Mouse (Mus musculus) midbrain, embryonic 13.5 days (tissue): Measurements from ENCODE around the gene Grin2b. TPM values are rescaled to one million over a fixed set of nuclear protein-coding genes. Genes with fewer than 3 reads are reported as not detected.

Experiments
- ATAC-seq: fragments of 200-750 bp; cut with Nextera tagmentation; 2 replicates; pipeline ENCODE4 v1.8.0; 2017; ENCODE audit warnings: mild to moderate bottlenecking, moderate TSS enrichment, moderate library complexity
- H3K27ac ChIP-seq: fragments of 300-500 bp; sonication (generic); 2 replicates; pipeline ENCODE4 v1.5.1; 2015; ENCODE audit warnings: inconsistent platforms, mild to moderate bottlenecking, moderate library complexity
- H3K27me3 ChIP-seq: fragments of 300-500 bp; sonication (generic); 2 replicates; pipeline ENCODE4 v1.6.1; 2015; ENCODE audit warnings: mild to moderate bottlenecking, inconsistent platforms
- H3K36me3 ChIP-seq: fragments of 300-500 bp; sonication (generic); 2 replicates; pipeline ENCODE4 v1.6.1; 2015; ENCODE audit warnings: mild to moderate bottlenecking, inconsistent platforms
- H3K4me1 ChIP-seq: fragments of 300-500 bp; sonication (generic); replicated peaks from 2 replicates; pipeline ENCODE4 v1.6.1; 2015; ENCODE audit warnings: inconsistent platforms
- H3K4me2 ChIP-seq: fragments of 300-500 bp; sonication (generic); replicated peaks from 2 replicates; pipeline ENCODE4 v1.6.1; 2015; ENCODE audit warnings: moderate library complexity, mild to moderate bottlenecking, inconsistent platforms
- H3K4me3 ChIP-seq: fragments of 300-500 bp; sonication (generic); replicated peaks from 2 replicates; pipeline ENCODE4 v1.5.1; 2015; ENCODE audit warnings: mild to moderate bottlenecking, inconsistent platforms
- H3K9ac ChIP-seq: fragments of 300-500 bp; sonication (generic); replicated peaks from 2 replicates; pipeline ENCODE4 v1.6.1; 2015; ENCODE audit warnings: mild to moderate bottlenecking, inconsistent platforms
- H3K9me3 ChIP-seq: fragments of 300-500 bp; sonication (generic); 2 replicates; pipeline ENCODE4 v1.6.1; 2016; ENCODE audit warnings: mild to moderate bottlenecking, inconsistent platforms
- WGBS: fragments of 180-500 bp; shearing (Covaris S2); methylation state at CpG from one replicate; pipeline ENCODE4 v1.1.7; 2015; 5-methylcytosine and 5-hydroxymethylcytosine counted together
- polyA plus RNA-seq: library from polyadenylated mRNA; unstranded; fragments of >200 nt; fragmentation: Nextera tagmentation; extraction: Ambion mirVana; gene quantifications from 2 replicates; pipeline ENCODE4 v1.2.1, GENCODE M21; 2015

The Grin2b gene
- polyA plus RNA-seq, 1 experiment from 2014 or later: 43.2 TPM

- ATAC-seq: peak; percentile 48; the same call in 1 of the 2 replicates
- Histone ChIP-seq H3K27ac (no peak overlapping the region), H3K4me1 (peaks cover 24% of the 10 kb centered on the region), H3K9ac (no peak overlapping the region), H3K27me3 (no peaks in the 10 kb centered on the region), H3K4me2 (peak overlapping the region; percentile 6; the same call in 1 of the 2 replicates), H3K36me3 (no peaks in the 10 kb centered on the region; the same call in 1 of the 2 replicates), H3K9me3 (no peaks in the 10 kb centered on the region), H3K4me3 (no peak overlapping the region)
- WGBS: 61% methylated on average over 11 of the region's 11 CpGs
Observed at GRCm38 (mm10) chr6:136162090-136162489, 11.2 kb downstream of the Grin2b start.

GRCm38 (mm10) chr6:136153444-136153843 is 19.9 kb downstream of the Grin2b start:
- 0 out of 2 replicates have a peak, but pooled peaks cover 8% of the 10 kb centered on the region for H3K36me3 ChIP-seq
- H3K4me1 ChIP-seq: peaks cover 9% of the 10 kb centered on the region; the same call in 1 of the 2 replicates
- no peak overlapping the region for H3K4me2 ChIP-seq
- H3K4me3 ChIP-seq: no peak overlapping the region
- no peak overlapping the region for H3K27ac ChIP-seq
- 66% methylated on average over 9 of the region's 9 CpGs for WGBS
- ATAC-seq: no peak
- H3K27me3 ChIP-seq: no peaks in the 10 kb centered on the region
- no peak overlapping the region for H3K9ac ChIP-seq
- H3K9me3 ChIP-seq: no peaks in the 10 kb centered on the region

GRCm38 (mm10) chr6:136150064-136150463 is 23.2 kb downstream of the Grin2b start:
- Histone ChIP-seq H3K27ac (no peak overlapping the region), H3K27me3 (no peaks in the 10 kb centered on the region), H3K9me3 (no peaks in the 10 kb centered on the region), H3K4me1 (peaks cover 9% of the 10 kb centered on the region; the same call in 1 of the 2 replicates), H3K36me3 (0 out of 2 replicates have a peak, but pooled peaks cover 8% of the 10 kb centered on the region), H3K9ac (no peak overlapping the region), H3K4me2 (no peak overlapping the region), H3K4me3 (no peak overlapping the region)
- ATAC-seq: peak; percentile 43; the same call in 1 of the 2 replicates
- 40% methylated on average over 5 of the region's 6 CpGs for WGBS

- Histone ChIP-seq H3K9me3 (no peaks in the 10 kb centered on the region), H3K9ac (no peak overlapping the region), H3K36me3 (no peaks in the 10 kb centered on the region), H3K27me3 (no peaks in the 10 kb centered on the region), H3K27ac (no peak overlapping the region), H3K4me3 (no peak overlapping the region), H3K4me2 (no peak overlapping the region), H3K4me1 (no peaks in the 10 kb centered on the region)
- no peak for ATAC-seq
- WGBS: 94% methylated on average over 6 of the region's 6 CpGs
Observed at GRCm38 (mm10) chr6:136139967-136140366, 33.3 kb downstream of the Grin2b start.

- Histone ChIP-seq H3K36me3 (no peaks in the 10 kb centered on the region), H3K4me1 (0 out of 2 replicates have a peak, but pooled peaks cover 3% of the 10 kb centered on the region), H3K9me3 (no peaks in the 10 kb centered on the region), H3K4me2 (no peak overlapping the region), H3K4me3 (no peak overlapping the region), H3K27me3 (no peaks in the 10 kb centered on the region), H3K9ac (no peak overlapping the region), H3K27ac (no peak overlapping the region)
- 28% methylated on average over 10 of the region's 10 CpGs for WGBS
- peak; percentile 43; the same call in 1 of the 2 replicates for ATAC-seq
Observed at GRCm38 (mm10) chr6:136130456-136130855, 42.9 kb downstream of the Grin2b start.

- Histone ChIP-seq H3K4me2 (no peak overlapping the region), H3K4me3 (no peak overlapping the region), H3K27ac (no peak overlapping the region), H3K9ac (no peak overlapping the region), H3K4me1 (no peaks in the 10 kb centered on the region), H3K36me3 (no peaks in the 10 kb centered on the region), H3K9me3 (no peaks in the 10 kb centered on the region), H3K27me3 (no peaks in the 10 kb centered on the region)
- ATAC-seq: no peak
- WGBS: 84% methylated on average over 3 of the region's 3 CpGs
Observed at GRCm38 (mm10) chr6:136122593-136122992, 50.7 kb downstream of the Grin2b start.

GRCm38 (mm10) chr6:136117390-136117789 is 55.9 kb downstream of the Grin2b start:
- Histone ChIP-seq H3K4me2 (no peak overlapping the region), H3K27me3 (no peaks in the 10 kb centered on the region), H3K27ac (no peak overlapping the region), H3K9ac (no peak overlapping the region), H3K4me3 (no peak overlapping the region), H3K9me3 (no peaks in the 10 kb centered on the region), H3K36me3 (no peaks in the 10 kb centered on the region), H3K4me1 (peaks cover 12% of the 10 kb centered on the region; the same call in 1 of the 2 replicates)
- WGBS: 95% methylated on average over 3 of the region's 3 CpGs
- no peak for ATAC-seq

- ATAC-seq: no peak
- whole genome bisulfite sequencing: 46% methylated on average over 6 of the region's 6 CpGs
- Histone ChIP-seq H3K4me2 (no peak overlapping the region), H3K9ac (no peak overlapping the region), H3K4me3 (no peak overlapping the region), H3K36me3 (no peaks in the 10 kb centered on the region), H3K4me1 (peaks cover 19% of the 10 kb centered on the region; the same call in 1 of the 2 replicates), H3K27ac (no peak overlapping the region), H3K9me3 (no peaks in the 10 kb centered on the region), H3K27me3 (no peaks in the 10 kb centered on the region)
Observed at GRCm38 (mm10) chr6:136113639-136114410, 59.5 kb downstream of the Grin2b start.

- peak; percentile 58; the same call in 1 of the 2 replicates for ATAC-seq
- no peak overlapping the region for H3K4me3 ChIP-seq
- H3K9ac ChIP-seq: no peak overlapping the region
- H3K27me3 ChIP-seq: no peaks in the 10 kb centered on the region
- H3K36me3 ChIP-seq: no peaks in the 10 kb centered on the region
- no peak overlapping the region for H3K4me2 ChIP-seq
- H3K4me1 ChIP-seq: peaks cover 16% of the 10 kb centered on the region; the same call in 1 of the 2 replicates
- peak overlapping the region; percentile 4; the same call in 1 of the 2 replicates for H3K27ac ChIP-seq
- H3K9me3 ChIP-seq: no peaks in the 10 kb centered on the region
- 55% methylated on average over 6 of the region's 6 CpGs for WGBS
Observed at GRCm38 (mm10) chr6:136109172-136109571, 64.1 kb downstream of the Grin2b start.

- Histone ChIP-seq H3K4me1 (0 out of 2 replicates have a peak, but pooled peaks cover 9% of the 10 kb centered on the region), H3K27me3 (no peaks in the 10 kb centered on the region), H3K27ac (no peak overlapping the region), H3K9ac (no peak overlapping the region), H3K9me3 (no peaks in the 10 kb centered on the region), H3K4me3 (no peak overlapping the region), H3K36me3 (no peaks in the 10 kb centered on the region), H3K4me2 (no peak overlapping the region)
- 58% methylated on average over 3 of the region's 3 CpGs for WGBS
- no peak for ATAC-seq
Observed at GRCm38 (mm10) chr6:136108466-136108865, 64.8 kb downstream of the Grin2b start.

GRCm38 (mm10) chr6:136105221-136105620 is 68.1 kb downstream of the Grin2b start:
- no peak for ATAC-seq
- WGBS: 64% methylated on average over 2 of the region's 2 CpGs

GRCm38 (mm10) chr6:136100241-136100640 is 73.1 kb downstream of the Grin2b start:
- ATAC-seq: no peak
- Histone ChIP-seq H3K9ac (no peak overlapping the region), H3K27me3 (no peaks in the 10 kb centered on the region), H3K9me3 (no peaks in the 10 kb centered on the region), H3K4me3 (no peak overlapping the region), H3K4me1 (no peaks in the 10 kb centered on the region), H3K36me3 (no peaks in the 10 kb centered on the region), H3K27ac (no peak overlapping the region), H3K4me2 (no peak overlapping the region)
- 78% methylated on average over 5 of the region's 5 CpGs for WGBS

More at GRCm38 (mm10) chr6:136105221-136105620, 68.1 kb downstream of the Grin2b start:
- H3K27ac ChIP-seq: no peak overlapping the region
- H3K9ac ChIP-seq: no peak overlapping the region
- H3K27me3 ChIP-seq: no peaks in the 10 kb centered on the region
- no peak overlapping the region for H3K4me2 ChIP-seq
- no peaks in the 10 kb centered on the region for H3K9me3 ChIP-seq
- H3K36me3 ChIP-seq: no peaks in the 10 kb centered on the region
- H3K4me1 ChIP-seq: 0 out of 2 replicates have a peak, but pooled peaks cover 7% of the 10 kb centered on the region
- no peak overlapping the region for H3K4me3 ChIP-seq
